Mouse (Mus musculus): ENCODE measurements at regions not wholly inside any gene's neighbourhood (a gene's known extent, or its start where the extent isn't known, plus 50 kb on each side); places are given as distances from the start of the nearest gene placed in this dataset.

GRCm38 (mm10) chr8:41703927-41704924 is 287.4 kb upstream of the Frg1 start:
- H3K9ac ChIP-seq (ENCODE audit: low read length) = no peak overlapping the region
- H3K27me3 ChIP-seq (ENCODE audit: control insufficient read depth, insufficient read depth, low read length) = no peaks in the 10 kb centered on the region
- WGBS = 78% methylated on average over 9 of the region's 9 CpGs
- ATAC-seq (ENCODE audit: insufficient number of reproducible peaks, low FRiP score, low TSS enrichment, low read depth) = no peak
- no peaks in the 10 kb centered on the region for H3K36me3 ChIP-seq (ENCODE audit: control insufficient read depth, insufficient read depth, low read length)
- no peak overlapping the region for H3K27ac ChIP-seq (replicated peaks; ENCODE audit: low read depth, low read length)
- no peaks in the 10 kb centered on the region for H3K4me1 ChIP-seq (ENCODE audit: control insufficient read depth, insufficient read depth, low read length)
- H3K4me2 ChIP-seq (ENCODE audit: low read depth, severe bottlenecking) = no peak overlapping the region
- no peak overlapping the region for H3K4me3 ChIP-seq (ENCODE audit: low read depth, low read length)
- DNase-seq (ENCODE audit: low spot score) = no peak
- H3K9me3 ChIP-seq (ENCODE audit: control insufficient read depth, low read length) = no peaks in the 10 kb centered on the region

Measured in limb, embryonic 11.5 days (tissue).